Mouse (Mus musculus): ENCODE data around the gene Ddx19a. TPM values are rescaled to one million over a fixed set of nuclear protein-coding genes. Genes with fewer than 3 reads are reported as not detected.

Ddx19a gene
- polyA plus RNA-seq (2012), result 46.3 and 58.1 TPM in 2 replicates

GRCm38 (mm10) chr8:110997547-110998531, at the start of gene Ddx19a:
Gene Ddx19a (minus strand): TSS chr8:110997800.

GRCm38 (mm10) chr8:111032916-111033315, 35.3 kb upstream of the Ddx19a start, which contains the start of gene Aars:
Gene Aars (plus strand): TSS chr8:111033144.

GRCm38 (mm10) chr8:111031572-111031971, 34.0 kb upstream of the Ddx19a start, which contains the start of gene Ddx19b:
Gene Ddx19b (minus strand): TSS chr8:111031751.

Other genes with a start within 250 kb of the Ddx19a start
- gene Il34, start 191.9 kb downstream of the Ddx19a start, polyA plus RNA-seq (2012), result not detected in 2 replicates
- gene Cog4, start 151.2 kb downstream of the Ddx19a start, polyA plus RNA-seq (2012), result 12.8 and 18.4 TPM in 2 replicates
- gene Sf3b3, start 151.0 kb downstream of the Ddx19a start, polyA plus RNA-seq (2012), result 9.8 and 10.7 TPM in 2 replicates
- 6.7 and 7.1 TPM in 2 replicates for gene Fuk, start 95.3 kb downstream of the Ddx19a start, polyA plus RNA-seq (2012)
- 14.0 and 17.7 TPM in 2 replicates for gene St3gal2, start 77.9 kb downstream of the Ddx19a start, polyA plus RNA-seq (2012)
- gene Ddx19b, start 34.0 kb upstream of the Ddx19a start, polyA plus RNA-seq (2012), result 3.0 and 3.2 TPM in 2 replicates
- gene Aars, start 35.3 kb upstream of the Ddx19a start, polyA plus RNA-seq (2012), result 14.1 and 17.4 TPM in 2 replicates
- gene Exosc6, start 58.5 kb upstream of the Ddx19a start, polyA plus RNA-seq (2012), result 113 and 121 TPM in 2 replicates
- 0.06 and 0.09 TPM in 2 replicates for gene Clec18a, start 94.6 kb upstream of the Ddx19a start, polyA plus RNA-seq (2012)
- gene Pdpr, start 96.8 kb upstream of the Ddx19a start, polyA plus RNA-seq (2012), result 4.3 and 4.5 TPM in 2 replicates

Data from megakaryocyte-erythroid progenitor cell, adult 5 weeks (primary cell).